Comparison of ENCODE assay signal across 8 mouse cellular contexts in genomic region chr3:94581793-94582455, GRCm38 (mm10). TPM values are rescaled to one million over a fixed set of nuclear protein-coding genes. Genes with fewer than 3 reads are reported as not detected.
A peak's percentile ranks its signal among the peaks of the same experiment; 100 is the strongest.
DNase-seq lines count a peak whose midpoint lies in the region; ATAC-seq and TF ChIP-seq lines count a peak whose summit lies in the region.

No protein-coding gene starts in this region.

- peak overlapping the region; percentile 85 for H3K9ac ChIP-seq in lung, embryonic 15.5 days
- H3K9ac ChIP-seq in forebrain, postnatal 0 days: peak overlapping the region; percentile 93
- peak overlapping the region; percentile 85 for H3K9ac ChIP-seq in liver, embryonic 15.5 days
- H3K9ac ChIP-seq in stomach, embryonic 16.5 days (ENCODE audit: low read length): peak overlapping the region; percentile 94

- 3% methylated on average over 45 of the region's 48 CpGs for WGBS in lung, embryonic 15.5 days
- WGBS in forebrain, postnatal 0 days: 1% methylated on average over 42 of the region's 48 CpGs
- under 1% methylated on average over 48 of the region's 48 CpGs for WGBS in liver, embryonic 15.5 days (ENCODE audit: insufficient replicate concordance)
- WGBS in stomach, embryonic 16.5 days: under 1% methylated on average over 46 of the region's 48 CpGs

- H3K9me3 ChIP-seq in lung, embryonic 15.5 days: no peaks in the 10 kb centered on the region
- H3K9me3 ChIP-seq in forebrain, postnatal 0 days (ENCODE audit: low read length): no peaks in the 10 kb centered on the region
- no peaks in the 10 kb centered on the region for H3K9me3 ChIP-seq in liver, embryonic 15.5 days (replicated peaks)
- no peaks in the 10 kb centered on the region for H3K9me3 ChIP-seq in stomach, embryonic 16.5 days (replicated peaks; ENCODE audit: control insufficient read depth, low read length)

- H3K4me3 ChIP-seq in lung, embryonic 15.5 days: peak overlapping the region; percentile 83
- peak overlapping the region; percentile 86 for H3K4me3 ChIP-seq in brown adipose tissue, adult 24 weeks (ENCODE audit: insufficient read depth, low read depth, low read length)
- H3K4me3 ChIP-seq in forebrain, postnatal 0 days (ENCODE audit: low read depth, low read length): peak overlapping the region; percentile 96
- H3K4me3 ChIP-seq in liver, embryonic 15.5 days (replicated peaks): peak overlapping the region; percentile 93
- peak overlapping the region; percentile 87 for H3K4me3 ChIP-seq in stomach, embryonic 16.5 days (replicated peaks; ENCODE audit: low read length)

- H3K4me2 ChIP-seq in lung, embryonic 15.5 days: peak overlapping the region; percentile 75
- peak overlapping the region; percentile 76 for H3K4me2 ChIP-seq in forebrain, postnatal 0 days (ENCODE audit: low read depth)
- H3K4me2 ChIP-seq in liver, embryonic 15.5 days: peak overlapping the region; percentile 94
- peak overlapping the region; percentile 88 for H3K4me2 ChIP-seq in stomach, embryonic 16.5 days (ENCODE audit: low read depth, low read length)

- ATAC-seq in lung, embryonic 15.5 days (ENCODE audit: borderline replicate concordance, extremely low read depth, low FRiP score, low TSS enrichment): peak; percentile 82
- peak; percentile 73 for ATAC-seq in forebrain, postnatal 0 days
- peak; percentile 74 for ATAC-seq in liver, embryonic 15.5 days (ENCODE audit: insufficient read depth)
- peak; percentile 80 for ATAC-seq in stomach, embryonic 16.5 days (ENCODE audit: insufficient read depth, low FRiP score)

- H3K4me1 ChIP-seq in lung, embryonic 15.5 days: peaks cover 23% of the 10 kb centered on the region
- H3K4me1 ChIP-seq in brown adipose tissue, adult 24 weeks (ENCODE audit: control insufficient read depth, insufficient read depth, insufficient read length, low read length): no peaks in the 10 kb centered on the region; the same call in 1 of the 2 replicates
- H3K4me1 ChIP-seq in forebrain, postnatal 0 days (ENCODE audit: insufficient read depth): peaks cover 12% of the 10 kb centered on the region
- H3K4me1 ChIP-seq in liver, embryonic 15.5 days (replicated peaks): peaks cover 22% of the 10 kb centered on the region
- H3K4me1 ChIP-seq in stomach, embryonic 16.5 days (ENCODE audit: control insufficient read depth, insufficient read depth, low read length): peaks cover 22% of the 10 kb centered on the region; the same call in 1 of the 2 replicates

- H3K36me3 ChIP-seq in lung, embryonic 15.5 days: no peaks in the 10 kb centered on the region
- H3K36me3 ChIP-seq in forebrain, postnatal 0 days (ENCODE audit: insufficient read depth): no peaks in the 10 kb centered on the region
- no peaks in the 10 kb centered on the region for H3K36me3 ChIP-seq in liver, embryonic 15.5 days (replicated peaks)
- no peaks in the 10 kb centered on the region for H3K36me3 ChIP-seq in stomach, embryonic 16.5 days (ENCODE audit: control insufficient read depth, insufficient read depth, low read length)

- H3K27ac ChIP-seq in lung, embryonic 15.5 days: peak overlapping the region; percentile 79
- H3K27ac ChIP-seq in brown adipose tissue, adult 24 weeks (replicated peaks; ENCODE audit: low read depth, low read length): no peak overlapping the region
- H3K27ac ChIP-seq in forebrain, postnatal 0 days (ENCODE audit: low read depth, low read length): peak overlapping the region; percentile 96
- H3K27ac ChIP-seq in liver, embryonic 15.5 days (replicated peaks): peak overlapping the region; percentile 84
- peak overlapping the region; percentile 86 for H3K27ac ChIP-seq in stomach, embryonic 16.5 days (ENCODE audit: low read length)

- DNase-seq in lung, postnatal 14 days: no peak
- no peak for DNase-seq in forebrain, postnatal 0 days
- DNase-seq in right cerebral cortex, postnatal 10 days (ENCODE audit: low spot score in 2 of 2): no peak
- no peak for DNase-seq in kidney, adult 9 months

- H3K27me3 ChIP-seq in lung, embryonic 15.5 days: no peaks in the 10 kb centered on the region
- no peaks in the 10 kb centered on the region for H3K27me3 ChIP-seq in forebrain, postnatal 0 days (ENCODE audit: insufficient read depth, low read length)
- H3K27me3 ChIP-seq in liver, embryonic 15.5 days: no peaks in the 10 kb centered on the region
- H3K27me3 ChIP-seq in stomach, embryonic 16.5 days (ENCODE audit: control insufficient read depth, insufficient read depth, low read length): no peaks in the 10 kb centered on the region

- no peak for TF ChIP-seq CTCF in forebrain, postnatal 0 days (IDR thresholded peaks at IDR 0.05; ENCODE audit: low read depth)

RNA-seq across cellular contexts. Expression of gene Snx27, which starts 0.6 kb away (rescaled TPM):
- 46.5 and 48.5 TPM in 2 replicates for polyA plus RNA-seq in lung, embryonic 15.5 days (2015; fragmentation: Nextera tagmentation; extraction: Ambion mirVana)
- polyA plus RNA-seq in brown adipose tissue, adult 24 weeks (2012; ENCODE audit: insufficient read depth, insufficient read length, missing spikeins): 12.9 and 23.1 TPM in 2 replicates
- total RNA-seq in forebrain, postnatal 0 days (2014; rRNA removed): 71.8 and 75.2 TPM in 2 replicates
- 49.0 and 80.0 TPM in 2 replicates for polyA plus RNA-seq in forebrain, postnatal 0 days (2015; fragmentation: Nextera tagmentation; extraction: Ambion mirVana)
- polyA plus RNA-seq in liver, embryonic 15.5 days (2015; fragmentation: Nextera tagmentation; extraction: Ambion mirVana): 12.0 and 12.1 TPM in 2 replicates
- 29.6 and 31.4 TPM in 2 replicates for polyA plus RNA-seq in stomach, embryonic 16.5 days (2015; fragmentation: Nextera tagmentation; extraction: Ambion mirVana)
